Mouse (Mus musculus): ENCODE measurements around the gene Ism1.

GRCm38 (mm10) chr2:139711640-139712039 is 33.7 kb downstream of the Ism1 start:
- no peak for TF ChIP-seq POLR2A (IDR thresholded peaks at IDR 0.05; ENCODE audit: borderline replicate concordance, extremely low read depth, insufficient read depth, insufficient read length, poor library complexity, severe bottlenecking)
- TF ChIP-seq CTCF (IDR thresholded peaks at IDR 0.05; ENCODE audit: borderline replicate concordance, extremely low read depth, insufficient read depth, insufficient read length): no peak

All from brain, embryonic 14.5 days (tissue).